Mouse (Mus musculus): ENCODE measurements around the gene Aox3. TPM values are rescaled to one million over a fixed set of nuclear protein-coding genes. Genes with fewer than 3 reads are reported as not detected.

Gene Aox3
- polyA plus RNA-seq, 1 experiment, result 0.03 TPM

DNA sequence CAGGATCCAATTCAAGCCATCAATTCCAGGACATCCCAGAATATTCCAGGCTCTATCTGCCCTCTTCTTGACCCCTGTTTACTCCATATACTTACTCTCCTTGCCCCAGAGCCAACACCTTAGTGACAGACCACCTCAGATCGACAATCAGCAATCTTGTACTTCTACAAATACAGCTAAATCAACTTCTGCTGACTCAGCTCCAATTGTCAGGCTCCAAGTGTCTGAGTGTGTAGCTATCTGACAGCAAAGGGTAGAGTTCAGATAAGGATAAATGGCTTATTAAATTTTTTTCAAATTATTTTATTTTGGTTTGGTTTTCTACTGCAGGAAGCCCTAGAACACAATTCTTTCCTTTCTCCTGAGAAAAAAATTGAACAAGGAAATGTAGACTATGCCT is 135.6 kb downstream of the Aox3 start:
- TF ChIP-seq POLR2A (IDR thresholded peaks at IDR 0.05; ENCODE audit: low read depth, low read length), result no peak
- no peak for TF ChIP-seq CTCF (IDR thresholded peaks at IDR 0.05; ENCODE audit: extremely low read depth, insufficient read length, insufficient replicate concordance, low read depth, low read length)
- Histone ChIP-seq H3K36me3 (ENCODE audit: control insufficient read depth, insufficient read depth, low read length) (no peaks in the 10 kb centered on the region), H3K4me1 (ENCODE audit: control insufficient read depth, insufficient read depth, insufficient read length, low read length) (no peaks in the 10 kb centered on the region), H3K27me3 (ENCODE audit: control insufficient read depth, insufficient read depth, low read length) (no peaks in the 10 kb centered on the region), H3K4me3 (ENCODE audit: low read depth, low read length) (no peak overlapping the region), H3K27ac (ENCODE audit: insufficient read depth, low read depth, low read length) (no peak overlapping the region)
- WGBS, result 31% methylated on average over 1 of the region's 1 CpGs

Other genes with a start within 250 kb of the Aox3 start
- 0.17 and 0.37 TPM in 2 replicates for gene Sgo2a, start 117.2 kb upstream of the Aox3 start, polyA plus RNA-seq (2012; rRNA removed)
- gene Kctd18, start 94.2 kb upstream of the Aox3 start, polyA plus RNA-seq (2012; rRNA removed), result 0.44 and 1.5 TPM in 2 replicates
- 0.19 and 0.32 TPM in 2 replicates for gene Aox1, start 83.2 kb upstream of the Aox3 start, polyA plus RNA-seq (2012; rRNA removed)
- 0.03 TPM in 1 of 2 replicates, not detected in the other for gene Aox4, start 97.3 kb downstream of the Aox3 start, polyA plus RNA-seq (2012; rRNA removed)
- gene Aox2, start 165.2 kb downstream of the Aox3 start, polyA plus RNA-seq (2012; rRNA removed), result 0.01 TPM in 1 of 2 replicates, not detected in the other

Measured in small intestine, adult 2 months (tissue).